ENCODE assay signal across 17 mouse cellular contexts in genomic region chr6:35334278-35334677, GRCm38 (mm10). TPM values are rescaled to one million over a fixed set of nuclear protein-coding genes. Genes with fewer than 3 reads are reported as not detected.
DNase-seq lines count a peak whose midpoint lies in the region; ATAC-seq and TF ChIP-seq lines count a peak whose summit lies in the region.
"Had no signal": no experiment of that assay in that cellular context is flagged by ENCODE, and none has a peak within 500 bp of the region (broad histone marks: within the 10 kb centered on the region; RNA-seq: fewer than 3 reads in every experiment).

No protein-coding gene starts in this region.

- no peak for DNase-seq in gastrocnemius, adult 2 months
- DNase-seq in gastrocnemius, postnatal 4 days (ENCODE audit: low spot score in 2 of 2), result no peak
- DNase-seq in liver, adult 2 months (ENCODE audit: extremely low read depth, low read depth, low spot score), result no peak
- no peak for DNase-seq in frontal cortex, adult 2 months (ENCODE audit: extremely low spot score in 1 of 2, low spot score in 1 of 2)
- DNase-seq in spleen, postnatal 14 days (ENCODE audit: low spot score in 2 of 2), result no peak
- DNase-seq: B cell, adult 2 months; cerebellum, postnatal 14 days; kidney, postnatal 14 days; layer of hippocampus, postnatal 36 days had no signal

- TF ChIP-seq POLR2A in liver, adult 2 months (IDR thresholded peaks at IDR 0.05; ENCODE audit: extremely low read depth, insufficient read depth, low read length), result no peak
- no peak for TF ChIP-seq POLR2A in ES-Bruce4 (IDR thresholded peaks at IDR 0.05; ENCODE audit: insufficient read depth, low read length)

- TF ChIP-seq CTCF in gastrocnemius, adult 2 months (IDR thresholded peaks at IDR 0.05), result peak; percentile 12; the same call in 1 of the 2 replicates
- TF ChIP-seq CTCF in liver, adult 2 months (IDR thresholded peaks at IDR 0.05; ENCODE audit: low read depth, low read length), result peak; percentile 52
- peak; percentile 72 for TF ChIP-seq CTCF in ES-Bruce4 (IDR thresholded peaks at IDR 0.05; ENCODE audit: low read depth, low read length)

- H3K36me3 ChIP-seq in liver, adult 2 months (ENCODE audit: control insufficient read depth, insufficient read depth, low read length), result no peaks in the 10 kb centered on the region
- no peaks in the 10 kb centered on the region for H3K36me3 ChIP-seq in liver, embryonic 12.5 days
- no peaks in the 10 kb centered on the region for H3K36me3 ChIP-seq in ES-Bruce4 (ENCODE audit: control insufficient read depth, insufficient read depth, low read length, poor library complexity, severe bottlenecking)
- H3K36me3 ChIP-seq: embryonic facial prominence, embryonic 12.5 days; forebrain, embryonic 10.5 days; limb, embryonic 12.5 days; midbrain, embryonic 10.5 days had no signal

- no peak overlapping the region for H3K4me2 ChIP-seq in liver, embryonic 12.5 days
- H3K4me2 ChIP-seq: embryonic facial prominence, embryonic 12.5 days; limb, embryonic 12.5 days had no signal

- no peak for ATAC-seq in liver, embryonic 12.5 days
- 0 out of 2 replicates have a peak, but pooled peaks have one; percentile 45 for ATAC-seq in erythroblast, adult 5-6 weeks (replicated peaks; ENCODE audit: low FRiP score, poor library complexity, severe bottlenecking)
- ATAC-seq: lung, postnatal 0 days had no signal

- H3K4me3 ChIP-seq in gastrocnemius, adult 2 months, result no peak overlapping the region
- H3K4me3 ChIP-seq in liver, adult 2 months (ENCODE audit: insufficient read depth, low read depth, low read length), result no peak overlapping the region
- no peak overlapping the region for H3K4me3 ChIP-seq in liver, embryonic 12.5 days
- no peak overlapping the region for H3K4me3 ChIP-seq in ES-Bruce4 (ENCODE audit: low read depth, low read length)
- H3K4me3 ChIP-seq: embryonic facial prominence, embryonic 12.5 days; forebrain, embryonic 10.5 days; limb, embryonic 12.5 days; midbrain, embryonic 10.5 days had no signal

- H3K4me1 ChIP-seq in liver, adult 2 months (ENCODE audit: control insufficient read depth, insufficient read depth, low read length), result no peaks in the 10 kb centered on the region
- H3K4me1 ChIP-seq in liver, embryonic 12.5 days, result peaks cover 15% of the 10 kb centered on the region; the same call in 1 of the 2 replicates
- peaks cover 2% of the 10 kb centered on the region for H3K4me1 ChIP-seq in ES-Bruce4 (ENCODE audit: control insufficient read depth, insufficient read depth, low read length)

- TF ChIP-seq EP300 in ES-Bruce4 (IDR thresholded peaks at IDR 0.05; ENCODE audit: insufficient read depth, low read depth, low read length), result no peak

- H3K9me3 ChIP-seq in liver, embryonic 12.5 days (replicated peaks), result no peaks in the 10 kb centered on the region
- no peaks in the 10 kb centered on the region for H3K9me3 ChIP-seq in ES-Bruce4 (replicated peaks; ENCODE audit: control insufficient read depth, insufficient read depth, low read length, poor library complexity, severe bottlenecking)
- H3K9me3 ChIP-seq: forebrain, embryonic 10.5 days; limb, embryonic 12.5 days; midbrain, embryonic 10.5 days had no signal

- H3K27ac ChIP-seq in gastrocnemius, adult 2 months, result no peak overlapping the region
- no peak overlapping the region for H3K27ac ChIP-seq in liver, adult 2 months (replicated peaks; ENCODE audit: insufficient read depth, low read depth, low read length)
- no peak overlapping the region; the same call in 1 of the 2 replicates for H3K27ac ChIP-seq in liver, embryonic 12.5 days
- H3K27ac ChIP-seq in ES-Bruce4 (ENCODE audit: insufficient read depth, low read length), result no peak overlapping the region
- H3K27ac ChIP-seq: embryonic facial prominence, embryonic 12.5 days; forebrain, embryonic 10.5 days; limb, embryonic 12.5 days; midbrain, embryonic 10.5 days had no signal

- 83% methylated on average over 4 of the region's 4 CpGs for WGBS in liver, adult 2 months
- WGBS in liver, embryonic 12.5 days (ENCODE audit: insufficient replicate concordance), result 71% methylated on average over 4 of the region's 4 CpGs

- H3K79me2 ChIP-seq in liver, adult 2 months (ENCODE audit: control insufficient read depth, insufficient read depth, low read length), result no peaks in the 10 kb centered on the region

- intact Hi-C loops in gastrocnemius, adult 2 months (cut with DNase I), result no loop called here

- no peak overlapping the region for H3K9ac ChIP-seq in liver, adult 2 months (ENCODE audit: low read depth, low read length)
- no peak overlapping the region for H3K9ac ChIP-seq in liver, embryonic 12.5 days
- H3K9ac ChIP-seq in ES-Bruce4 (ENCODE audit: low read depth, poor library complexity, severe bottlenecking), result no peak overlapping the region
- H3K9ac ChIP-seq: embryonic facial prominence, embryonic 12.5 days; limb, embryonic 12.5 days had no signal

- H3K27me3 ChIP-seq in liver, adult 2 months (ENCODE audit: control insufficient read depth, insufficient read depth, low read length), result no peaks in the 10 kb centered on the region
- H3K27me3 ChIP-seq in liver, embryonic 12.5 days (replicated peaks), result no peaks in the 10 kb centered on the region
- no peaks in the 10 kb centered on the region for H3K27me3 ChIP-seq in ES-Bruce4 (ENCODE audit: control insufficient read depth, insufficient read depth, low read length, poor library complexity, severe bottlenecking)
- H3K27me3 ChIP-seq: embryonic facial prominence, embryonic 12.5 days; limb, embryonic 12.5 days had no signal

RNA-seq across cellular contexts. Expression of gene Fam180a, which starts 8.3 kb away (rescaled TPM):
- 1 to 10 TPM in 1 of 2 experiments, under 1 TPM in 1; 0.36 to 2.0 TPM for total RNA-seq in gastrocnemius, adult 2 months (2021)
- 1 to 10 TPM in 1 of 2 experiments, under 1 TPM in 1; 0.21 to 1.0 TPM for total RNA-seq in gastrocnemius, postnatal 4 days (2021)
- 1.0 and 1.7 TPM in 2 replicates for total RNA-seq in liver, adult 2 months (2014; rRNA removed)
- 0.09 and 0.11 TPM in 2 replicates for polyA plus RNA-seq in liver, adult 2 months (2012; rRNA removed)
- polyA plus RNA-seq in liver, embryonic 12.5 days (2016; fragmentation: Nextera tagmentation; extraction: Ambion mirVana), result 0.08 TPM in 1 of 2 replicates, not detected in the other
- not detected in 2 replicates for polyA plus RNA-seq in ES-Bruce4 (2011; ENCODE audit: insufficient read depth, insufficient read length, low read depth, missing spikeins)
- not detected in 2 replicates for total RNA-seq in erythroblast, adult 5-6 weeks (2015; ENCODE audit: low replicate concordance)
- total RNA-seq in erythroblast, adult 5-6 weeks (2017; ENCODE audit: low replicate concordance), result not detected in 2 replicates
- 1.8 and 1.9 TPM in 2 replicates for polyA plus RNA-seq in frontal cortex, adult 2 months (2012; rRNA removed)
- polyA plus RNA-seq: embryonic facial prominence, embryonic 12.5 days; forebrain, embryonic 10.5 days; limb, embryonic 12.5 days; midbrain, embryonic 10.5 days had no signal

RNA-seq across cellular contexts. Expression of gene Slc13a4, which starts 26.3 kb away (rescaled TPM):
- under 1 TPM in 1 of 2 experiments, not detected in 1; 0.06 TPM for total RNA-seq in gastrocnemius, adult 2 months (2021)
- under 1 TPM; 0.15 to 0.39 TPM for total RNA-seq in gastrocnemius, postnatal 4 days (2021)
- under 0.01 and 0.09 TPM in 2 replicates for total RNA-seq in liver, adult 2 months (2014; rRNA removed)
- 0.06 and 0.10 TPM in 2 replicates for polyA plus RNA-seq in liver, adult 2 months (2012; rRNA removed)
- 0.23 and 0.25 TPM in 2 replicates for polyA plus RNA-seq in liver, embryonic 12.5 days (2016; fragmentation: Nextera tagmentation; extraction: Ambion mirVana)
- polyA plus RNA-seq in ES-Bruce4 (2011; ENCODE audit: insufficient read depth, insufficient read length, low read depth, missing spikeins), result 1.1 and 1.2 TPM in 2 replicates
- total RNA-seq in erythroblast, adult 5-6 weeks (2015; ENCODE audit: low replicate concordance), result not detected in 2 replicates
- not detected in 2 replicates for total RNA-seq in erythroblast, adult 5-6 weeks (2017; ENCODE audit: low replicate concordance)
- 8.7 and 13.8 TPM in 2 replicates for polyA plus RNA-seq in frontal cortex, adult 2 months (2012; rRNA removed)

Comparison
In these comparisons a context has a peak if more than half of its experiments do, and no peak if none do; other contexts are left out.
1. CTCF ChIP-seq: peak in every context shown above with its lines; median percentile 72 in ES-Bruce4; 52 in liver, adult 2 months; 12 in gastrocnemius, adult 2 months.